Mouse (Mus musculus): ENCODE measurements at regions not wholly inside any gene's neighbourhood (a gene's known extent, or its start where the extent isn't known, plus 50 kb on each side); places are given as distances from the start of the nearest gene placed in this dataset.
A peak's percentile ranks its signal among the peaks of the same experiment; 100 is the strongest.

DNA sequence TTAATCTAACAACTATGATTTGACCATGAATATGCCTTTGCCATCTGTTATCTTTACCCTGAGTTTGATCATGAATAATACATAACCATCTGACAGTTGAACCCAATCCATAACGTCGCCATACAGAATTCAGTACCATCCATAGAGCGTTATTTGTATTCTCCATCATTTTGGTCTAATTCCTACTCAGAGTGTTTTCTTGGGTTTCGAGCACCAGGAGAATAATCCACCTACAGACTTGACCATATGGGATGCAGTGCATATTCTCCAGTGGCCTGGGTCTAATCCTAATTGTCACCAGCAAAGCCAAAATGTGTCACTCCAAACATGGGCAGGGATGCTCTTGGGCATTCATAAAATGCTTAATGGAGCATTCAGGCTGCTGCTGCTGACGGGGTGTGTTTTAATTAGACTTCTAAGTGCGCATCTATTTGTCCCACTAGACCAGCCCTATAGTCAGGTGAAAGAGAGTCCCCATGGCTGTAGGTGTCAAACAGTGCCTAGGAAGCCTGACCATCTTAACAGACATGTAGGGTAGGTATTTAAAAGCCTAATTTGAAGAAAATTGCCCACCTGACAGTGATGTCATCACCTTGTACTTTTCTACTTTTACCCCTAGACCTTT is 269.0 kb upstream of the Crim1 start:
- peak; percentile 69 for DNase-seq (ENCODE audit: low spot score)
- peak; percentile 92 for ATAC-seq
- Histone ChIP-seq H3K4me3 (ENCODE audit: low read depth, low read length) (no peak overlapping the region), H3K36me3 (ENCODE audit: control insufficient read depth, insufficient read depth, low read length) (no peaks in the 10 kb centered on the region), H3K9me3 (replicated peaks; ENCODE audit: control insufficient read depth, low read length) (no peaks in the 10 kb centered on the region), H3K27ac (ENCODE audit: low read depth, low read length) (peak overlapping the region; percentile 54; the same call in 1 of the 2 replicates), H3K9ac (ENCODE audit: low read length) (no peak overlapping the region), H3K4me1 (ENCODE audit: control insufficient read depth, insufficient read depth, low read length) (no peaks in the 10 kb centered on the region), H3K4me2 (ENCODE audit: low read length) (no peak overlapping the region), H3K27me3 (replicated peaks; ENCODE audit: control insufficient read depth, insufficient read depth, low read length) (no peaks in the 10 kb centered on the region)
- WGBS: 52% methylated on average over 6 of the region's 6 CpGs

DNA sequence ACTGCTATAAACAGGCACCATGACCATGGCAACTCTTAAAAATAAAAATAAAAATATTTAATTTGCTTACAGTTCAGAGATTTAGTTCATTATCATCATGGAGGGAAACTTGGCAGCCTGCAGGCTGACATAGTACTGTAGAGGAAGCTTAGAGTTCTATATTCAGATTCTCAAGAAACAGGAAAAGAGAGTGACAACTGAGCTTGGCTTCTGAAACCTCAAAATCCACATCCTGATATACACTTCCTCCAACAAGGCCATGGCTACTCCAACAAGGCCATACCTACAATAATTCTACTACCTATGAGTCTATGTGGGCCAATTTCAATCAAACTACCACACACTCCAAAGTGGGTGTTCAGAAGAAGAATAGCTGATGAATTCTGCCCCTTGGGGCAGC is 266.9 kb upstream of the Crim1 start:
- Histone ChIP-seq H3K27ac (ENCODE audit: low read depth, low read length) (no peak overlapping the region), H3K4me3 (ENCODE audit: low read depth, low read length) (no peak overlapping the region), H3K9me3 (replicated peaks; ENCODE audit: control insufficient read depth, low read length) (no peaks in the 10 kb centered on the region), H3K4me2 (ENCODE audit: low read length) (no peak overlapping the region), H3K36me3 (ENCODE audit: control insufficient read depth, insufficient read depth, low read length) (no peaks in the 10 kb centered on the region), H3K27me3 (replicated peaks; ENCODE audit: control insufficient read depth, insufficient read depth, low read length) (no peaks in the 10 kb centered on the region), H3K4me1 (ENCODE audit: control insufficient read depth, insufficient read depth, low read length) (no peaks in the 10 kb centered on the region), H3K9ac (ENCODE audit: low read length) (no peak overlapping the region)
- DNase-seq (ENCODE audit: low spot score) (no peak), ATAC-seq (no peak)

DNA sequence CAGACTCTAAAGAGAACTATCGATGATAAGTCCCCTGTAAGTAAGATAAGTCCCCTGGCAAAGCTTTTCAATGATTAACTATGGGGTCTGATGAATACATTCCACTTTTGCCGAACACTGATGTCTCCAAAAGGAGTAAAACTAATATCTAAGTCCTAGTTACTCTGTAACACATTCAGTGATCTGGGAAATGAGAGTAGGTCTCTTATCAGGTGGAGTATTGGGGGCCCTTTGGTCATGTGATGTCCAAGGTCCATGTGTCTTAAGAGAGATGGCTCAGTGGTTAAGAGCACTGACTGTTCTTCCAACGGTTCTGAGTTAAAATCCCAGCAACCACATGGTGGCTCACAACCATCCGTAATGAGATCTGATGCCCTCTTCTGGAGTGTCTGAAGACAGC is 242.0 kb upstream of the Crim1 start:
- H3K36me3 ChIP-seq (ENCODE audit: control insufficient read depth, insufficient read depth, low read length): no peaks in the 10 kb centered on the region
- no peak for DNase-seq (ENCODE audit: low spot score)
- no peaks in the 10 kb centered on the region for H3K9me3 ChIP-seq (replicated peaks; ENCODE audit: control insufficient read depth, low read length)
- no peaks in the 10 kb centered on the region for H3K4me1 ChIP-seq (ENCODE audit: control insufficient read depth, insufficient read depth, low read length)
- no peak overlapping the region for H3K4me2 ChIP-seq (ENCODE audit: low read length)
- H3K9ac ChIP-seq (ENCODE audit: low read length): no peak overlapping the region
- no peak overlapping the region for H3K4me3 ChIP-seq (ENCODE audit: low read depth, low read length)
- H3K27me3 ChIP-seq (replicated peaks; ENCODE audit: control insufficient read depth, insufficient read depth, low read length): no peaks in the 10 kb centered on the region
- no peak overlapping the region for H3K27ac ChIP-seq (ENCODE audit: low read depth, low read length)
- ATAC-seq: no peak
- 89% methylated on average over 4 of the region's 4 CpGs for WGBS

DNA sequence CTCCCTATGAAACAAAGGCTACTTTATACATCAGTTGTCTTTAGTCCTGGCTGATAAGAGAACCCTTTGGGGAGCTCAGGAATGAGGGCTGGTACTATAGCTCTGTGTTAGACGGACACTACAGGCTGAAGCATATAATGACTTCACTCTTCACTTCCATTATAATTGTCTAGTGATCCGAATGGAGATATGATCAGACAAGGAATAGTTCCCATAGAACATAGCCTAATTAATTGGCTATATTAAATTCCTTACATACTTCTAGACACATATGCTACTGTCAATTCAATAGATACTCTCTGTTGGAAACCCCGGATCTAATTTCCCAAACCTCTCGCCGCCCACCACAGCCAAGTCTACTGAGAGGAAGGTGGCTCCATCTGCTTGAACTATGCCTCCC is 238.8 kb upstream of the Crim1 start:
- ATAC-seq (no peak), DNase-seq (ENCODE audit: low spot score) (no peak)
- H3K36me3 ChIP-seq (ENCODE audit: control insufficient read depth, insufficient read depth, low read length): no peaks in the 10 kb centered on the region
- H3K27me3 ChIP-seq (replicated peaks; ENCODE audit: control insufficient read depth, insufficient read depth, low read length): no peaks in the 10 kb centered on the region
- no peak overlapping the region for H3K4me2 ChIP-seq (ENCODE audit: low read length)
- no peak overlapping the region for H3K4me3 ChIP-seq (ENCODE audit: low read depth, low read length)
- H3K9me3 ChIP-seq (replicated peaks; ENCODE audit: control insufficient read depth, low read length): no peaks in the 10 kb centered on the region
- H3K27ac ChIP-seq (ENCODE audit: low read depth, low read length): no peak overlapping the region
- H3K4me1 ChIP-seq (ENCODE audit: control insufficient read depth, insufficient read depth, low read length): no peaks in the 10 kb centered on the region
- no peak overlapping the region for H3K9ac ChIP-seq (ENCODE audit: low read length)
- WGBS: 73% methylated on average over 5 of the region's 5 CpGs

DNA sequence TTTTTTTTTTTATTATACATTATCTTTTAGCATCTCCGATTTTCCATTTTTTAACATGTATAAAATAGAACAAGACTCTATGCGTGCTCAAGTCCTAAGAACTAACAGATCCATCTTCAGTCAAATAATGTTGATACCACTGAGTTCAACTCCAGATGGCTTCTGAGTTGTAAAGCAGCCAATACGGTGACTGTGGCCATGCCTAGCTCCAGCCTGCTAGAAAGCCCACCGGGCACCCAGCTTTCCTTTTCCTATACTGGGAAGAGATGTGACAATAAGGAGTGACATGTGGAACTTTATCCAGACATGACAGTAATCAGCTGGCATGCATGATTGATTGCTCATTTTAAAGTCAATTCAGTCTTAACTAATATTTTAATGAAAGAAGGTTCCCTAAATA is 236.7 kb upstream of the Crim1 start:
- peak; percentile 18 for DNase-seq (ENCODE audit: low spot score)

DNA sequence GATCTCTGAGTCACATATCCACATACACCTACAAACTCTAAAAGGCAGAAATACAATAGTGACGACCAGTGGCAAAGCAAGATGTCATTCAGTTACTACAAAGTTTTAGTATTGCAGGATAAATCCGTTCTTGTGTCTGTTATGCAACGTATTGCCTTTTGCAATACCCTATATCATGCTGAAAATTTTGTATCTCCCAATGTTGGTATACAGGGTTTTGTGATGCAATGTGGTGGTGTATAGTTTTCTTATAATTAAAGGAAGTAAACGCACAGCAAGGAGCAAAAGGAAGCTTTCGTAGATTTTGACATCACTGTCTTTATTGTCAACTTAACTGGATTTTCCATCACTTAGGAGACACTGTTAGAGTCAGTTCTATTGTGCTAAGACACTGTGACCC is 231.5 kb upstream of the Crim1 start:
- no peaks in the 10 kb centered on the region for H3K27me3 ChIP-seq (replicated peaks; ENCODE audit: control insufficient read depth, insufficient read depth, low read length)
- ATAC-seq (no peak), DNase-seq (ENCODE audit: low spot score) (no peak)
- H3K4me3 ChIP-seq (ENCODE audit: low read depth, low read length): no peak overlapping the region
- H3K4me2 ChIP-seq (ENCODE audit: low read length): no peak overlapping the region
- no peaks in the 10 kb centered on the region for H3K4me1 ChIP-seq (ENCODE audit: control insufficient read depth, insufficient read depth, low read length)
- no peak overlapping the region for H3K9ac ChIP-seq (ENCODE audit: low read length)
- H3K36me3 ChIP-seq (ENCODE audit: control insufficient read depth, insufficient read depth, low read length): no peaks in the 10 kb centered on the region
- no peaks in the 10 kb centered on the region for H3K9me3 ChIP-seq (replicated peaks; ENCODE audit: control insufficient read depth, low read length)
- H3K27ac ChIP-seq (ENCODE audit: low read depth, low read length): no peak overlapping the region
- WGBS: 90% methylated on average over 5 of the region's 5 CpGs

More for the DNA sequence above, 236.7 kb upstream of the Crim1 start:
- H3K4me2 ChIP-seq (ENCODE audit: low read length): no peak overlapping the region
- ATAC-seq: 0 out of 2 replicates have a peak, but pooled peaks have one; percentile 29
- no peak overlapping the region for H3K27ac ChIP-seq (ENCODE audit: low read depth, low read length)
- no peaks in the 10 kb centered on the region for H3K27me3 ChIP-seq (replicated peaks; ENCODE audit: control insufficient read depth, insufficient read depth, low read length)
- no peak overlapping the region for H3K4me3 ChIP-seq (ENCODE audit: low read depth, low read length)
- no peaks in the 10 kb centered on the region for H3K4me1 ChIP-seq (ENCODE audit: control insufficient read depth, insufficient read depth, low read length)
- H3K9ac ChIP-seq (ENCODE audit: low read length): no peak overlapping the region
- H3K36me3 ChIP-seq (ENCODE audit: control insufficient read depth, insufficient read depth, low read length): no peaks in the 10 kb centered on the region
- no peaks in the 10 kb centered on the region for H3K9me3 ChIP-seq (replicated peaks; ENCODE audit: control insufficient read depth, low read length)
- 84% methylated on average over 4 of the region's 4 CpGs for WGBS

DNA sequence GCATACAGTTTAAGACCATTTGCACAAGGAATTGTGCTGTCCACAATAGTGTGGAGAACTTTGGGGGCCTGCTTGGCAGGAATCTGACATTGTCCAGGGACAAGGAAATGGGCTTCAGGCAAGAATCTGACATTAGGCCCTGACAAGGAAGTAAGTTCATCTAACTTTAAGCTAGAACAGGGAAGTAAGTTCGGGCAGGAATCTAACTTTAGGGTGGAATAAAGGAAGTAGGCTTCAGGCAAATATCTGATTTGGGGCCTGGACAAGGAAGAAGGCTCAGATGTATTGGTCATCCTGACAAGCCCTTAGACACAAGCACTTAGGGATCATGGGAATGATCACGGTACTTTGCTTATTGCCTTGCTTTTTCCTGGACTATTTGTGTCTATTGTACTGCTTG is 230.9 kb upstream of the Crim1 start:
- Histone ChIP-seq H3K4me2 (ENCODE audit: low read length) (no peak overlapping the region), H3K9me3 (replicated peaks; ENCODE audit: control insufficient read depth, low read length) (no peaks in the 10 kb centered on the region), H3K4me3 (ENCODE audit: low read depth, low read length) (no peak overlapping the region), H3K27me3 (replicated peaks; ENCODE audit: control insufficient read depth, insufficient read depth, low read length) (no peaks in the 10 kb centered on the region), H3K27ac (ENCODE audit: low read depth, low read length) (no peak overlapping the region), H3K4me1 (ENCODE audit: control insufficient read depth, insufficient read depth, low read length) (no peaks in the 10 kb centered on the region), H3K36me3 (ENCODE audit: control insufficient read depth, insufficient read depth, low read length) (no peaks in the 10 kb centered on the region), H3K9ac (ENCODE audit: low read length) (no peak overlapping the region)
- no peak for ATAC-seq
- 87% methylated on average over 2 of the region's 2 CpGs for WGBS
- no peak for DNase-seq (ENCODE audit: low spot score)

Data from forebrain, embryonic 14.5 days (tissue).